Mouse (Mus musculus): ENCODE results near the gene Pik3c2g. TPM values are rescaled to one million over a fixed set of nuclear protein-coding genes. Genes with fewer than 3 reads are reported as not detected.

Pik3c2g gene
- polyA plus RNA-seq, 1 experiment from 2014 or later, result 1.2 TPM

DNA sequence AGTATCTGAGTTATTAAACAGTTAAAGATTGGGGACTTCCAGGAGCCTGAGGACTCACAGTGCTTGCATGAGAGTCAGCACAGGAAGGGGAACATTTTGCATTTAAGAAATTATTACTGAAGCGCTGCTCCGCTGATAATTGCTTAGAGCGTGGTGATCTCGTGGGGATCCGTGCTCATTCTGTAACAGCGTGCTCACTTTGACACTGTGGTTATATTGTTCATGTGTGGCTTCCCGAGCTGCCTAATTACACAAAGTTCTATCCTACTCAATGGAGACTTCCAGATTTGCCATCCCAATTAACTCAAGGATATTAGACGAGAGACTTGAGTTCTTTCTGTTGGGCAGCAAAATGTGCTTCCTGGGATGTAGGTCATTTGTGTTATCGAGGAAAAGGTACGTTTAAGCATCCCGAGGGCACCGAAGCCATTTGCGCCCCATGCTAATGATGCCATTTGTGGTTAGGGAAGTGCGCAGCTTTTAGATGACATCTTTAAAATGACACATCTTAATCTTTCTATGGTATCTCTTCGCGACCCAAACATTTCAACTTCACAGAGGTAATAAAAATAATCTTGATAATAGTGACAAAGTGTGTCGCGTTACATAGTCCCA is 278.1 kb downstream of the Pik3c2g start:
- H3K36me3 ChIP-seq (ENCODE audit: control insufficient read depth, insufficient read depth, low read length), result no peaks in the 10 kb centered on the region
- H3K9ac ChIP-seq (ENCODE audit: low read depth, low read length), result no peak overlapping the region
- no peak overlapping the region for H3K4me3 ChIP-seq (ENCODE audit: low read depth, low read length)
- 88% methylated on average over 18 of the region's 18 CpGs for WGBS (ENCODE audit: insufficient replicate concordance)
- ATAC-seq (replicated peaks; ENCODE audit: insufficient number of reproducible peaks, low FRiP score, low TSS enrichment), result no peak
- H3K9me3 ChIP-seq (replicated peaks; ENCODE audit: control insufficient read depth, low read length), result no peaks in the 10 kb centered on the region
- no peak overlapping the region for H3K27ac ChIP-seq (ENCODE audit: low read depth, low read length)
- no peak overlapping the region for H3K4me2 ChIP-seq
- H3K4me1 ChIP-seq (ENCODE audit: control insufficient read depth, insufficient read depth, low read length), result no peaks in the 10 kb centered on the region
- H3K27me3 ChIP-seq (ENCODE audit: control insufficient read depth, insufficient read depth, low read length), result no peaks in the 10 kb centered on the region

DNA sequence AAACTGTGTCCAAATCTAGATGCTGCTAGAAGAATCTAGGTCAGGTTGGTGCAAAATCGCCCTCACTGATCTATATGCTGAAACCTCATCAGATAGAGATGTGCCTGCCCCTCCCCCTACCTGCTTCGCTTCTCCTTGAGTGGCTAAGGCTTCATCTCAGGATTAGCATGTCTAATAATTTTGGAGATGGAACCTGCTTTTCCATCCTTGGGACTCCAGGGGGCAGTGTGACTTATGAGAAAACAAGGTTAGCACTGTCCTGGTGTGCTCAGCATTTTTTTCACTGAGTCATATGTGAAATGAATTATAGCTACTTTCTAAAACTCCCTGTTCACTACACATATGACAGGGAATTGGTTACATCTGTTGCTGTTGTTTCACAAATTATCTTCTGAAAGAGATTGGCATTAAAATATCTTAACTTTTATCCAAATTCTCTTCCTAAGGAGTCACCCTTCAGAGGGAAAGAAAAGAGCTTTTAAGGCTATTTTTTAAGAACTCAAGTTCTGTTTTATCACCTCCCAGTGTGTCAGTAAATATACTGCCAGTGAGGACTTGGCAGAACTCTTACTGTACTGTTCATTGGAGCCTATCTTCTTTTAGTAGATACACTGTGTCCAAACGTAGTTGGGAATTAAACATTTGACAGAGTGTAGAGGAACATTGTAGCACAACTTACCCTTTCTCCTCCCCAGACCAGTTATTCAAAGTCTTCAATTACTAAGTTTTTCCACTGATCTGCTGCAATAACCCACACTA is 287.6 kb downstream of the Pik3c2g start:
- Histone ChIP-seq H3K4me3 (ENCODE audit: low read depth, low read length) (no peak overlapping the region), H3K27ac (ENCODE audit: low read depth, low read length) (no peak overlapping the region), H3K4me1 (ENCODE audit: control insufficient read depth, insufficient read depth, low read length) (no peaks in the 10 kb centered on the region), H3K4me2 (no peak overlapping the region), H3K36me3 (ENCODE audit: control insufficient read depth, insufficient read depth, low read length) (no peaks in the 10 kb centered on the region), H3K27me3 (ENCODE audit: control insufficient read depth, insufficient read depth, low read length) (no peaks in the 10 kb centered on the region), H3K9me3 (replicated peaks; ENCODE audit: control insufficient read depth, low read length) (no peaks in the 10 kb centered on the region), H3K9ac (ENCODE audit: low read depth, low read length) (no peak overlapping the region)
- 39% methylated on average over 3 of the region's 3 CpGs for WGBS (ENCODE audit: insufficient replicate concordance)
- ATAC-seq (replicated peaks; ENCODE audit: insufficient number of reproducible peaks, low FRiP score, low TSS enrichment), result no peak

DNA sequence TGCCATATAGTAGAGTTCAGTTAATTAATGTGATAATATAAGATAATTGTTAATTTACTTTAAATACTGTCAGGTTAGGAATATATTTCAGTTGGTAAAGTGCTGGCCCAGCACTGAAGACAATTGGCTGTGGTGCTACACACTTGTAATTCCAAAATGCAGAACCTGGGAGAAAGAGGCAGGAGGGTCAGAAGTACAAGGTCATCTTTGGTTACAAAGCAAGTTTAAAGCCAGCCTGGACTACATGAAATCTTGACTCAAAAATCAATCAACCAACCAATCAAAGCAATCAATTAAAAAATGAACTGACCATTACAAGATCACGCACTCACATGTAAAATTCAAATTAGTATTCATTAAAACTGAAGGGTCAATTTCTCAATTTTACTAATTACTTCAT is 289.7 kb downstream of the Pik3c2g start:
- no peak overlapping the region for H3K9ac ChIP-seq (ENCODE audit: low read depth, low read length)
- H3K4me2 ChIP-seq, result no peak overlapping the region
- no peaks in the 10 kb centered on the region for H3K9me3 ChIP-seq (replicated peaks; ENCODE audit: control insufficient read depth, low read length)
- H3K36me3 ChIP-seq (ENCODE audit: control insufficient read depth, insufficient read depth, low read length), result no peaks in the 10 kb centered on the region
- H3K27me3 ChIP-seq (ENCODE audit: control insufficient read depth, insufficient read depth, low read length), result no peaks in the 10 kb centered on the region
- no peak overlapping the region for H3K4me3 ChIP-seq (ENCODE audit: low read depth, low read length)
- H3K4me1 ChIP-seq (ENCODE audit: control insufficient read depth, insufficient read depth, low read length), result no peaks in the 10 kb centered on the region
- WGBS (ENCODE audit: insufficient replicate concordance), result 93% methylated on average over 1 of the region's 1 CpGs
- no peak overlapping the region for H3K27ac ChIP-seq (ENCODE audit: low read depth, low read length)
- ATAC-seq (replicated peaks; ENCODE audit: insufficient number of reproducible peaks, low FRiP score, low TSS enrichment), result no peak

DNA sequence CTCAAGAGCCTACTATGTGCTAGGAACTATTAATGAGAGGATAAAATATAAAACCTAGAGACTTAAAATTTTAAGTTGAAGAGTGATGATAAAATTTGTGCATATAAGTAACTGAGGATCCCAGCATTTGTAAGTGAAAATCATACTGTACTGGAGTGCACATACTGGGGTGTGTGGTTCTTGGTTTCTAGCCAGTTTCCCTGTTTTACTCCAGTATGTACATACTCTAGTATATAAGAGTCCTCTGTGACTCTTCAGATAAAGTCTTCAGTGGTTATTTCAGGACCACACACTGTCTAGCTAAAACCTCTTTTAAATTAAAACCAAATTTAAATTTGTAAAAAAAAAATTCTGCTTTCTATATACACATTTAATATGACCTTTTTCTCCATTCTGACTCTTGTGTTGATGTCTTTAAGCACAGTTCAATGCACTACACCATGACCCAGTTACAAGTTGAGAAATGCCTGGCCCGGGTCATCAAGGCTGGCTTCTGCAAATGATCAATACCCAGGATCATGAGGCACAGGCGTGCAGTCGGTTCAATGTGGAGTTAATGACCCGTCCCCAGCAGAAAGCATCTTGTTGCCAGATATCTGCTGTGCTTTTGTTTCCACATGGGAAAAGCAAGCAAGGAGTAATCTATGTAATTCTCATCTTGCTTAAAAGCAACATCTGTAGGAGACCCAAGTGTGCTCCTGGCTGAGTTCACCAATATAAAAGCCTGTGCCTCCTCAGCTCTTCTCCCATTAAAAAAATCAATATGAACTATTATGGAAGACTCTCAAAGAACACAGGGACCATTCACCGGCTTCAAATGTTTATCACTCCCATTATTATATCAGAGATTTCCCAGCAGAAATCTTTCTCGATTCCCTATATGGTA is 290.7 kb downstream of the Pik3c2g start:
- Histone ChIP-seq H3K27ac (ENCODE audit: low read depth, low read length) (no peak overlapping the region), H3K9me3 (replicated peaks; ENCODE audit: control insufficient read depth, low read length) (no peaks in the 10 kb centered on the region), H3K27me3 (ENCODE audit: control insufficient read depth, insufficient read depth, low read length) (no peaks in the 10 kb centered on the region), H3K4me2 (no peak overlapping the region), H3K36me3 (ENCODE audit: control insufficient read depth, insufficient read depth, low read length) (no peaks in the 10 kb centered on the region), H3K4me3 (ENCODE audit: low read depth, low read length) (no peak overlapping the region), H3K4me1 (ENCODE audit: control insufficient read depth, insufficient read depth, low read length) (no peaks in the 10 kb centered on the region), H3K9ac (ENCODE audit: low read depth, low read length) (no peak overlapping the region)
- ATAC-seq (replicated peaks; ENCODE audit: insufficient number of reproducible peaks, low FRiP score, low TSS enrichment), result no peak
- WGBS (ENCODE audit: insufficient replicate concordance), result 79% methylated on average over 6 of the region's 6 CpGs

DNA sequence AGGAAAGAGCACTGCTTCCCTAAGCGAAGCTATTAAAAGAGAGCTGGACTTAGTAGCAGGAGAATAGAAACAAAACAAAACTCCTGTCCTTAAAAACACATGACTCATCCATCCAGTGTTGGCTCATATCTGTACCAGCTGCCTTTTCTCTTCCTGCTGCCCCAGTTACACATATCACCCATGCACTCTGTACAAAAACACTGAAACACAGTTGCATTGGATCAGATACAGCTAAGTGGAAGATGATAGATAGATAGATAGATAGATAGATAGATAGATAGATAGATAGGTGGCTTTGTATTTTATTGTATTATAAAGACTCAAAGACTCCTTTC is 291.3 kb downstream of the Pik3c2g start:
- ATAC-seq (replicated peaks; ENCODE audit: insufficient number of reproducible peaks, low FRiP score, low TSS enrichment), result no peak
- Histone ChIP-seq H3K27ac (ENCODE audit: low read depth, low read length) (no peak overlapping the region), H3K4me2 (no peak overlapping the region), H3K36me3 (ENCODE audit: control insufficient read depth, insufficient read depth, low read length) (no peaks in the 10 kb centered on the region), H3K4me3 (ENCODE audit: low read depth, low read length) (no peak overlapping the region), H3K9me3 (replicated peaks; ENCODE audit: control insufficient read depth, low read length) (no peaks in the 10 kb centered on the region), H3K9ac (ENCODE audit: low read depth, low read length) (no peak overlapping the region), H3K4me1 (ENCODE audit: control insufficient read depth, insufficient read depth, low read length) (no peaks in the 10 kb centered on the region), H3K27me3 (ENCODE audit: control insufficient read depth, insufficient read depth, low read length) (no peaks in the 10 kb centered on the region)
- 62% methylated on average over 1 of the region's 1 CpGs for WGBS (ENCODE audit: insufficient replicate concordance)

DNA sequence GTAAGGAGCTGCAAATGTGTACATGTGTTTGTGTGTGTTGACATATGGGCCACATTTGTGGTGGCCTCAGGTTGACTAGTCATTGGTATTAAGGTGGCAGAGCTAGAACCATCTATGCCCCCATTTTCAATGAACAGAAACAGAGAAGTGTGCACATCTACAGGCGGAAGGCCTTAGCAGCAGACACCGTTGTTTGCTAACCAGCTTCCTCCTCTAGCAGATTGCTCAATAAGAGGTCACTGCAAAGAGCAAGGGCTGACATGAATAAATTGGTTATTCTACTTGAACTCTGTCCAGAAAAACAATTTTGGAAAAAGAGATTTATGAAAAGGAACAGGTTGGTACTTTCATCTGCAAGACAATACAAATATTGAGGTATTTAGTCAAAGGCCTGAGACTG is 295.1 kb downstream of the Pik3c2g start:
- Histone ChIP-seq H3K4me3 (ENCODE audit: low read depth, low read length) (no peak overlapping the region), H3K27me3 (ENCODE audit: control insufficient read depth, insufficient read depth, low read length) (no peaks in the 10 kb centered on the region), H3K27ac (ENCODE audit: low read depth, low read length) (no peak overlapping the region), H3K9ac (ENCODE audit: low read depth, low read length) (no peak overlapping the region), H3K4me2 (no peak overlapping the region), H3K36me3 (ENCODE audit: control insufficient read depth, insufficient read depth, low read length) (no peaks in the 10 kb centered on the region), H3K4me1 (ENCODE audit: control insufficient read depth, insufficient read depth, low read length) (no peaks in the 10 kb centered on the region), H3K9me3 (replicated peaks; ENCODE audit: control insufficient read depth, low read length) (no peaks in the 10 kb centered on the region)
- 88% methylated on average over 2 of the region's 2 CpGs for WGBS (ENCODE audit: insufficient replicate concordance)
- no peak for ATAC-seq (replicated peaks; ENCODE audit: insufficient number of reproducible peaks, low FRiP score, low TSS enrichment)

DNA sequence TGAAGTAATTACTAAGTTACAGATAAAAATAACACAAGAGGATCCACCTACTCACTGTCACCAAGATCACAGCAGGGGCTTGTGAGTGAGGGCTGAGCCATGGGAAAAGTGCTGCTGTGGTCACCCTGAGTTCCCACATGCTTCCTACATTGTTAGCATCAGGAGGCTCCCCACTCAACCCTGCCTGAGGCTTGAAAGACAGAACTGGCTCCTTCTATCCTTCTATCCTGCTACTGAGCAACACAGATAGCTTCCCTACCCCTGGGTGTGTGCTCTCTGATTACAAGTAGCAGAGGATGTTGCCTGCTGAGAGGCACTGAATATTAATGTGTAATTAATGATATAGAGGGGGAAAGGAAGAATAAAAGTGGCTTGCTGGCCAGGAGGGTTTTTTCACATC is 300.2 kb downstream of the Pik3c2g start:
- Histone ChIP-seq H3K27ac (ENCODE audit: low read depth, low read length) (no peak overlapping the region), H3K4me3 (ENCODE audit: low read depth, low read length) (no peak overlapping the region), H3K9ac (ENCODE audit: low read depth, low read length) (no peak overlapping the region), H3K9me3 (replicated peaks; ENCODE audit: control insufficient read depth, low read length) (no peaks in the 10 kb centered on the region), H3K4me1 (ENCODE audit: control insufficient read depth, insufficient read depth, low read length) (no peaks in the 10 kb centered on the region), H3K36me3 (ENCODE audit: control insufficient read depth, insufficient read depth, low read length) (no peaks in the 10 kb centered on the region), H3K4me2 (no peak overlapping the region), H3K27me3 (ENCODE audit: control insufficient read depth, insufficient read depth, low read length) (no peaks in the 10 kb centered on the region)
- ATAC-seq (replicated peaks; ENCODE audit: insufficient number of reproducible peaks, low FRiP score, low TSS enrichment), result no peak

DNA sequence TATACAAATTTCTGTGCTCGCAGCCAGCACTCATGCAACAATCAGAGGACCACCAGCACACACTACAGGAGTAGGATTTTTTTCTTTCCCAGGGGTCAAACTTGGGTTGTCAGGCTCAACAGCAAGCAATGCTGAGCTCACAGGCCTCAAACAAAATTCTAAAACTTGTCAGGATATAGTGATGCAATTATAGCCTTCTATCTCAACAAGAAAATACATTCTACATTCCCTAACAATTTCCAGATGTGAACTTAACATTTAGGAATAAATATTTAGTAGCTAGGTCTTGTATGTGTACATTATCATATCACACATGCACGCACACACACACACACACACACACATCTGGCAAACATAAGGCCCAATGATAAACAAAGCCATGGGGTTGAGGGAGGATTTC is 308.6 kb downstream of the Pik3c2g start:
- H3K27me3 ChIP-seq (ENCODE audit: control insufficient read depth, insufficient read depth, low read length), result no peaks in the 10 kb centered on the region
- no peaks in the 10 kb centered on the region for H3K4me1 ChIP-seq (ENCODE audit: control insufficient read depth, insufficient read depth, low read length)
- no peak overlapping the region for H3K4me2 ChIP-seq
- H3K4me3 ChIP-seq (ENCODE audit: low read depth, low read length), result no peak overlapping the region
- no peak overlapping the region for H3K27ac ChIP-seq (ENCODE audit: low read depth, low read length)
- no peaks in the 10 kb centered on the region for H3K9me3 ChIP-seq (replicated peaks; ENCODE audit: control insufficient read depth, low read length)
- no peaks in the 10 kb centered on the region for H3K36me3 ChIP-seq (ENCODE audit: control insufficient read depth, insufficient read depth, low read length)
- H3K9ac ChIP-seq (ENCODE audit: low read depth, low read length), result no peak overlapping the region
- ATAC-seq (replicated peaks; ENCODE audit: insufficient number of reproducible peaks, low FRiP score, low TSS enrichment), result no peak
- 46% methylated on average over 2 of the region's 2 CpGs for WGBS (ENCODE audit: insufficient replicate concordance)
